Mouse (Mus musculus) heart, adult 18-20 months (tissue): ENCODE results near the gene Hrh3. TPM values are rescaled to one million over a fixed set of nuclear protein-coding genes. Genes with fewer than 3 reads are reported as not detected.

ENCODE experiments used
- DNase-seq, 2 experiments: peaks; one replicate each; pipeline ENCODE4 v3.0.0; 2021 to 2022; ENCODE audit warnings: mixed read lengths in 1 of 2
- total RNA-seq, 2 experiments: library from RNA; stranded (reverse); gene quantifications; 2 replicates each; pipeline ENCODE4 v1.2.3; 2021

The Hrh3 gene
- total RNA-seq, 2 experiments from 2014 or later = not detected

DNA sequence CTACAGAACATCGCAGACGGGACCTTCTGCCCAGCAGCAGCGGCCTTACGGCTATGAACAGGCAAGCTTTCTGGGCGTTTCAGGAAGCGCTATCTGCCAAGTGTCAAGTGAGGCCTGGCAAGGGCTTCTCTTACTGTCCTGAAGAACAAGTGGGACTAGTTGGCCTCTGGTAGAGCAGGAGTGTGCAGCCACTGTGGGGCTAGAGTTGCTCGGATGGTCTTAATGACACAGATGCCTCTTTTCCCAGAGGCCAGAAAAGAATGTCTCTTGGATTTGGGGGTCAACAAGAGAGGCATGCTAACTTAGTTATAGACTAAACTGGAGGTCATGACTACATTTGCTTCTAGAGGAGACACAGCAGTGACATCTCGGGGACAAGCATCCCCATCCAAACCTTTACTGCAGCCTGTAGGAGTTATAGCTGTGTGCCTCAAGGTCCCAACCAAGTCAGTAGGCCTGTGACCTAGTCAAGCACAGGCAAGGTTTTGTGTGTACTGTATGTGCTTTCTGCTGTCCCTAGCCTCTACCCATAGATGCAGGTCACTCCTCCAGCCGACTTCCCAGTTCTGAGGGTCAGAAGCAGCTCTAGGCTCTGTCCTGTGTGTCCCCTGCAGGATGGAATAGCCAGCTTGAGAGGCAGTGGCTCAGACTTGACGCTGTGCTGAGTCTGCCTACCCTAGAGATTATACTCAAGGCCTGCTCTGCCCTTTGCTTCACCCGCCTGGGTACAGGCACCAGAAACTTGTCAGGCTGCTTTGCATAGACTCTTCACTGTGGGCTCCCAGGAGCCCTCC, 40.8 kb downstream of the Hrh3 start:
- peak; percentile 39 to 42 for DNase-seq

- no peak for DNase-seq
These were observed 51.3 kb downstream of the Hrh3 start for GRCm38 (mm10) chr2:180053001-180053400.

DNA sequence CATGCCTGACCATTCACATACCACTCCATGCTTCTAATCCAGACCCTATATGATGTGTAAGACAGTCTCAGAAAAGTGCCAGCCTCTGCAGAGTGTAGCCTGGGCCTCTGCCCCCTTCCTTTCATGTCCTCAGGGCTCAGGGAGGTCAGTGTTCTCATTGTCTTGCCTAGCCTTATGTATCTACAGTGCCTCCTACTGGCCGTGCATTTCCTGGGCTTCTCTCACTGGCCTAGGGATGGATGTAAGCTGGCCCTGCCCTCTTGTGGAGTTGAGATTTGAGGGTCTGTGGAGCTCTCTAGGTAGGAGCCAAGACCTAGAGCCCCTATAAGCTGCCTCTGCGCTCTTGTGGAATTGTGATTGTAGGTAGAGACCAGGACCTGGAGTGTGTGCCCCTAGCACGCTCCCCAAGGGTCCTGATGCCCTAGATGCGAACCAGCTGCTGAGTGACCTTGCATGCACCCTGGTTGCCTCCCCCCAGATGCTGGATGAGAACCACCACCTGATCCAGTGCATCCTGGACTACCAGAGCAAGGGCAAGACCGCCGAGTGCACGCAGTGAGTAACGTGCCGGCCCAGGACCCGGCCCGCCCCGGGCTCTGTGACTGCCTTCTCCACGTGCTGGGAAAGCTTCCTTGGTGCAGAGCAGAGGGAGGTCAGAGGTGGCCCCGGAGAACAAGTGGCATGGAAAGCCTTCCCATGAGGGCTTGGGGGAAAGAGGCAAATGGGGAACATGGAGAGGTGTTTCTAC, 52.1 kb downstream of the Hrh3 start:
- DNase-seq = peak in 1 of 2 experiments; percentile 42

- peak; percentile 73 to 92 for DNase-seq
These were observed 53.3 kb downstream of the Hrh3 start for GRCm38 (mm10) chr2:180050986-180051385.

Other genes starting within 250 kb of the Hrh3 start
- gene Taf4, start 127.8 kb downstream of the Hrh3 start, total RNA-seq = 10 to 100 TPM; 17.1 to 17.7 TPM
- 10 to 100 TPM; 62.0 to 62.3 TPM for gene Lsm14b, start 79.5 kb downstream of the Hrh3 start, total RNA-seq
- 100 to 1,000 TPM; 151 to 161 TPM for gene Psma7, start 62.1 kb downstream of the Hrh3 start, total RNA-seq
- gene Ss18l1, start 62.0 kb downstream of the Hrh3 start, total RNA-seq = 1 to 10 TPM; 1.9 TPM
- gene Mtg2, start 33.9 kb downstream of the Hrh3 start, total RNA-seq = 10 to 100 TPM; 27.3 to 31.7 TPM
- gene Osbpl2, start 14.8 kb upstream of the Hrh3 start, total RNA-seq = 10 to 100 TPM; 32.9 to 36.0 TPM
- 10 to 100 TPM; 84.0 to 86.8 TPM for gene Adrm1, start 67.0 kb upstream of the Hrh3 start, total RNA-seq
- gene Lama5, start 121.4 kb upstream of the Hrh3 start, total RNA-seq = 10 to 100 TPM; 72.2 to 78.5 TPM
- 100 to 1,000 TPM; 561 to 600 TPM for gene Rps21, start 152.9 kb upstream of the Hrh3 start, total RNA-seq
- 10 to 100 TPM; 10.9 TPM for gene Cables2, start 169.0 kb upstream of the Hrh3 start, total RNA-seq
- not detected for gene Rbbp8nl, start 185.4 kb upstream of the Hrh3 start, total RNA-seq
- under 1 TPM; 0.35 to 0.80 TPM for gene Gata5, start 230.2 kb upstream of the Hrh3 start, total RNA-seq